Mouse (Mus musculus) stomach, embryonic 15.5 days (tissue): ENCODE results near the gene Trim44. TPM values are rescaled to one million over a fixed set of nuclear protein-coding genes. Genes with fewer than 3 reads are reported as not detected.

Experiments used
- ATAC-seq: fragments of 200-750 bp; cut with Nextera tagmentation; 2 replicates; pipeline ENCODE4 v1.8.0; 2017; ENCODE audit warnings: low read depth, moderate number of reproducible peaks, moderate TSS enrichment; ENCODE audit not compliant: insufficient read depth, low FRiP score
- H3K27ac ChIP-seq: fragments of 300-500 bp; sonication (generic); 2 replicates; pipeline ENCODE4 v1.5.1; 2015; ENCODE audit warnings: mild to moderate bottlenecking, inconsistent platforms
- H3K27me3 ChIP-seq: fragments of 300-500 bp; sonication (generic); replicated peaks from 2 replicates; pipeline ENCODE4 v1.6.1; 2015; ENCODE audit warnings: inconsistent platforms
- H3K36me3 ChIP-seq: fragments of 300-500 bp; sonication (generic); 2 replicates; pipeline ENCODE4 v1.6.1; 2015; ENCODE audit warnings: inconsistent platforms
- H3K4me1 ChIP-seq: fragments of 300-500 bp; sonication (generic); 2 replicates; pipeline ENCODE4 v1.6.1; 2015; ENCODE audit warnings: inconsistent platforms
- H3K4me2 ChIP-seq: fragments of 300-500 bp; sonication (generic); 2 replicates; pipeline ENCODE4 v1.6.1; 2015; ENCODE audit warnings: mild to moderate bottlenecking, inconsistent platforms
- H3K4me3 ChIP-seq: fragments of 300-500 bp; sonication (generic); replicated peaks from 2 replicates; pipeline ENCODE4 v1.5.1; 2015; ENCODE audit warnings: inconsistent platforms
- H3K9ac ChIP-seq: fragments of 300-500 bp; sonication (generic); 2 replicates; pipeline ENCODE4 v1.6.1; 2015; ENCODE audit warnings: inconsistent platforms
- H3K9me3 ChIP-seq: fragments of 300-500 bp; sonication (generic); 2 replicates; pipeline ENCODE4 v1.6.1; 2016; ENCODE audit warnings: inconsistent platforms
- WGBS: fragments of 180-500 bp; shearing (Covaris S2); methylation state at CpG from one replicate; pipeline ENCODE4 v1.1.7; 2015; 5-methylcytosine and 5-hydroxymethylcytosine counted together
- polyA plus RNA-seq: library from polyadenylated mRNA; unstranded; fragments of >200 nt; fragmentation: Nextera tagmentation; extraction: Ambion mirVana; gene quantifications from 2 replicates; pipeline ENCODE4 v1.2.1, GENCODE M21; 2015

The Trim44 gene
- polyA plus RNA-seq, 1 experiment from 2014 or later: 32.0 TPM

DNA sequence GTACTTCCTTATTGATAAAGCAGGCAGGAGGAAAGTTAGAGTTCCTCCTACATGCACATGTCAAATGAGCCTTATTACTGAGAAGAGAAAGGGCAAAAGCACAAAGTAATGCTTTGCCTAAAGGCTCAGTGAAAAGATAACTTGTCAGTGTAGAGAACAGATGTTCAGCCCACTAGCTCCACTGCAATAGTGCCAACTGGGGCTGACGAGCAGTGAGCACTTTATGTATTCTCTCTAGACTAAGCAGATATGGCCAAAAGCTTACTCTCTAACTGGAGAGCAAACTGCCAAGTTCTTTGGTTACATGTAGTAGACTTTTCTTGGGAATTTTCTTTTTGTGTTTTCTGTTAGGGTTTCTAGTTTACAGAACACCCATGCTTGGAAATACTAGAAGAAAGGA, 53.6 kb downstream of the Trim44 start:
- Histone ChIP-seq H3K9me3 (no peaks in the 10 kb centered on the region), H3K27me3 (no peaks in the 10 kb centered on the region), H3K36me3 (peaks cover 7% of the 10 kb centered on the region; the same call in 1 of the 2 replicates), H3K4me3 (no peak overlapping the region), H3K4me1 (no peaks in the 10 kb centered on the region), H3K9ac (no peak overlapping the region), H3K27ac (no peak overlapping the region), H3K4me2 (no peak overlapping the region)
- 81% methylated on average over 1 of the region's 1 CpGs for WGBS
- no peak for ATAC-seq

DNA sequence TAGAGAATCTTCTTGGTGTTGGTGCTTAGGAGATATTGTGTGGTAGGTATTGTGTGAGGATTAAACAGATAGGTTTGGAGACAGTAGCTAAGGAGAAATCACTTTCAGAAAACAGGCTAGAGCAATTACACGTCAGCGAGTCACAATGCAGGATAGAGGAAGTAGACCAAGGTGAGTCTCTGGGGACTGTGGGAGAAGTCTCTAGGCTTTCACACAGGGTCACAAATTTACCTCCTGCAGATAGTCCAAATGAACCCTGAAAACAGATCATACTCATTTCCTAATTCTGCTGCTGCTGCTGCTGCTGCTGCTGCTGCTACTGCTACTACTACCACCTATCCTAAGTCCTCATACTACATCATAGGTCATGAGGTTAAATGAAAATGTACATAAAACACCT, 66.2 kb downstream of the Trim44 start:
- H3K4me3 ChIP-seq: no peak overlapping the region
- H3K36me3 ChIP-seq: no peaks in the 10 kb centered on the region
- H3K9ac ChIP-seq: no peak overlapping the region
- WGBS: 89% methylated on average over 2 of the region's 2 CpGs
- no peak overlapping the region for H3K27ac ChIP-seq
- H3K4me1 ChIP-seq: no peaks in the 10 kb centered on the region
- ATAC-seq: no peak
- no peaks in the 10 kb centered on the region for H3K27me3 ChIP-seq
- H3K9me3 ChIP-seq: no peaks in the 10 kb centered on the region
- no peak overlapping the region for H3K4me2 ChIP-seq

DNA sequence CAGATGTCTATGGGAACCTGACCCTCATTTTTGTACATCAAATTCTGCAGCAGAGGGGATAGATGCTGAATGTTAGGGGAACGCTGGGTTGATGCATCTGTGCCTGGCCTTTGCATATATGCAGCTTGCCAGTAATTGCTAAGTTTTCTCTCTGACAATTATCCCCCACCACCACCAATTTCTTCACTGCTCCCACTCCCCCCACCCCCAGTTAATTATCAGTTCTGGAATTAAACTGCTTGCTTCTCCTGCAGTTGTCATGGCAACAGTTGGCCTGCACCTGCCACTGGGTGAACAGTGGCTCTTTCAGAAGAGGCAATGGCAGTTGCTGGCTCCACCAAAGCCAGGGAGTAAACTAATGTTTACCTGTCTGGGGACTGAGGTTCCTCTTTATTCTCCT, 70.8 kb downstream of the Trim44 start:
- Histone ChIP-seq H3K4me3 (no peak overlapping the region), H3K27me3 (no peaks in the 10 kb centered on the region), H3K9me3 (no peaks in the 10 kb centered on the region), H3K36me3 (no peaks in the 10 kb centered on the region), H3K4me2 (no peak overlapping the region), H3K9ac (no peak overlapping the region), H3K4me1 (no peaks in the 10 kb centered on the region), H3K27ac (no peak overlapping the region)
- 89% methylated on average over 1 of the region's 1 CpGs for WGBS
- no peak for ATAC-seq

DNA sequence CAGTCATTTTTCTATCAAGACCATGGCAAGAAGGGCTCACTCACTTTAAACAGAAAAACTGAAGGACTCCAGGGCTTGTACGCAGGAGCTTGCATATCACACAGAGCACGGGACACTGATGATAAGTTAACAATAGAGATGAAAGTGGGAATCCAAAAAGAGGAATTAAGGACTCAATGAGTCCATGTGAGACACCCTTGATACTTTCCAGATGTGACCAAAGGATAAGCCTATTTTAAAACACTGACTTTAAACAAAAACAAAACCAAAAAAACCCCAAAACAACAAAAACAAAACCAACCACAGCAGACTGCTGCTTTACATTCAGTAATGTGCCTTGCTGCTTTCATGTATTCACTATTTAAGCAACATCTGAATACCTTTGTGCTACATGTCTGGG, 75.7 kb downstream of the Trim44 start:
- no peak for ATAC-seq
- Histone ChIP-seq H3K4me2 (no peak overlapping the region), H3K27me3 (no peaks in the 10 kb centered on the region), H3K9ac (no peak overlapping the region), H3K27ac (no peak overlapping the region), H3K36me3 (no peaks in the 10 kb centered on the region), H3K9me3 (no peaks in the 10 kb centered on the region), H3K4me3 (no peak overlapping the region), H3K4me1 (no peaks in the 10 kb centered on the region)
- 77% methylated on average over 2 of the region's 2 CpGs for WGBS

DNA sequence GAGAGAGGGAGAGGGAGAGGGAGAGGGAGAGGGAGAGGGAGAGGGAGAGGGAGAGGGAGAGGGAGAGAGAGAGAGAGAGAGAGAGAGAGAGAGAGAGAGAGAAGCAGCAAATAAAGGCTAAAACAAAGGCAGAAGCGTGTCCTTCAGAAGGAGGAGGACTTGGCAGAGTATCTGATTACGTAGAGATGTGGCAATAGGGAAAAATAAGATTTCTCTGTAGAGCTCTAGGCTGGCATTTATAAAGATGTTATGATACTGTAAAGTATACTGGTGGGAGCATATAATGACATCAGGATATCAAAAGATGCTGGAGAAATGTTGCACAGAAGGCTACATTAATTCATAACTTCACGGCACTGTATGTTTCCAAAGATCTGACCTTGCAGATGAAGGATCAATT, 76.5 kb downstream of the Trim44 start:
- H3K9me3 ChIP-seq: no peaks in the 10 kb centered on the region
- no peak overlapping the region for H3K9ac ChIP-seq
- H3K36me3 ChIP-seq: no peaks in the 10 kb centered on the region
- H3K27ac ChIP-seq: no peak overlapping the region
- H3K4me1 ChIP-seq: no peaks in the 10 kb centered on the region
- 83% methylated on average over 3 of the region's 3 CpGs for WGBS
- no peak for ATAC-seq
- no peak overlapping the region for H3K4me2 ChIP-seq
- H3K27me3 ChIP-seq: no peaks in the 10 kb centered on the region
- H3K4me3 ChIP-seq: no peak overlapping the region

DNA sequence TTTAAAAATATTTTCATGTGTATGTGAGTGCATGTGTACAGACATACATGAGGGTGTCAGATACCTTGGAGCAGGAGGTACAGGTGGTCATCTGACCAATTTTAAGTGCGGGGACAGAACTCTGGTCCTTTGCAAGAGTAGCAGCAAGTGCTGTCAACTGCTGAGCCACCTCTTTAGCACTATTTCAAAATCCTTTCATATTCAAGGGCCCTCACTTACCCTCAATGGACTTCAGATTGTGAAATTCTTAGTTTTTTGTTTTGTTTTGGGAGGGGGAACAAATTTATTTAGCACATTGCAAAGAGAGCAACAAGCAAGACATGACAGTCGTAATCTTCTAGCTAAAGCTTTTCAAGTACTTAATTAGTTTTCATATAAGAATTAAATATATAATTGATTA, 81.7 kb downstream of the Trim44 start:
- H3K9me3 ChIP-seq: no peaks in the 10 kb centered on the region
- H3K9ac ChIP-seq: no peak overlapping the region
- ATAC-seq: no peak
- H3K4me3 ChIP-seq: no peak overlapping the region
- H3K27me3 ChIP-seq: no peaks in the 10 kb centered on the region
- no peaks in the 10 kb centered on the region for H3K36me3 ChIP-seq
- H3K4me2 ChIP-seq: no peak overlapping the region
- H3K4me1 ChIP-seq: no peaks in the 10 kb centered on the region
- 84% methylated on average over 2 of the region's 2 CpGs for WGBS
- no peak overlapping the region for H3K27ac ChIP-seq

DNA sequence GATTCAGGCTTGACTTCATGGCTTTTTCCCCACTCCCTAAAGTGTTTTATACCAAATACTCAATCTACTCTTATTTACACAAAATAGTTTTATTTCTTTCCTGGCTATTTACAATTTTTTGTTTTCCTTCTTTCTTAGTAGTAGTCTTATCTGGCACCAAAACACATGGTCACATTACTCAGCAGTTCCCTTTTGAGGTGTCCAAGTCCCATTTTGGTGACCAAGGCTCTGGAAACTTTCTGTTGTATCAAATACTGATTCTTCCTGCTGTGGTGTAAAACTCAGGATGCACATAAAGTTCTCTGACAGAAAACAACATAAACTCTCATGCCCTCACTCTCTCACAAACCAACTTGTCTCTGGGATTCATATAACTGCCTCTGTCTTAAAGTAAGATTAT, 83.3 kb downstream of the Trim44 start:
- ATAC-seq: no peak
- Histone ChIP-seq H3K27ac (no peak overlapping the region), H3K4me3 (no peak overlapping the region)

DNA sequence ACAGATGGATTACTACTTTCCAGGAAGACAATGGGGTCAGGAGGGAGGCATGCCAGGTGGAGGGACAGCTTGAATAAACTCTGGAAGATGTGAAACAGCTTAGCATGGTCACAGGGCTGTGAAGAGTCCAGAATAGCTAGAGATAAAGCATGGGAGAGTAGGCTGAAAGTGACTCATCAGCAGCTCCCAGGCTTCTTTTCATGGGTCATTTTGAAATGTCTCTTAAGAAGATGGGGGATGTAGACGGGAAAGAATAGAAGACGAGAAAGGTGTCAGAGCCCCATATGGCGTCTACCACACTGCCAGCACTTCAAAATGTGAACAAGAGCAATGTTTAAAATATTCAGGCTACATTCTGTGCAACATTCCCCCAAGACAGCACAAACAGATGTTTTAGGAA, 91.1 kb downstream of the Trim44 start:
- Histone ChIP-seq H3K4me3 (no peak overlapping the region), H3K9me3 (no peaks in the 10 kb centered on the region), H3K36me3 (no peaks in the 10 kb centered on the region), H3K27me3 (no peaks in the 10 kb centered on the region), H3K4me2 (no peak overlapping the region), H3K9ac (no peak overlapping the region), H3K27ac (no peak overlapping the region), H3K4me1 (no peaks in the 10 kb centered on the region)
- no peak for ATAC-seq
- 72% methylated on average over 3 of the region's 3 CpGs for WGBS

More for the DNA sequence above, 83.3 kb downstream of the Trim44 start:
- H3K4me1 ChIP-seq: no peaks in the 10 kb centered on the region
- no peaks in the 10 kb centered on the region for H3K36me3 ChIP-seq
- no peaks in the 10 kb centered on the region for H3K9me3 ChIP-seq
- H3K27me3 ChIP-seq: no peaks in the 10 kb centered on the region
- H3K9ac ChIP-seq: no peak overlapping the region
- no peak overlapping the region for H3K4me2 ChIP-seq

DNA sequence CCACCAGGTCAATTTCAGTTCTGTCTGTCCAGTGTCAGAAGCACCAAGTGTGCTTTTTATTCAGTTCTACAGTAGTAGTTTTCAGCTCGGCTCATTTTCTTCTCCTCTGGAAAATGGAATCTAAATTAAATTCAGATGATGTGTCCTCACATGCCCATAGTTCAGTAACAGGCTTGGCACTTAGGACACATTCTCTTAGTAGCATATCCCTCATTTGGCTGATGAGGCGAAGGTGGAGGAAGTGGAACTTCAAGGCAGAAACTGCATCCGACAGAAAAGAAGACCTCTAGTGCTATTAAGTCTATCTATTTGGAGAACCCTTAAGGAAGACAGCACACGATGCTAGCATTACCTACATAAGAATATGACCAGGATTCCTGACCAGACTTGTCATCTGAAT, 92.5 kb downstream of the Trim44 start:
- Histone ChIP-seq H3K27me3 (no peaks in the 10 kb centered on the region), H3K4me2 (no peak overlapping the region), H3K36me3 (no peaks in the 10 kb centered on the region), H3K4me3 (no peak overlapping the region), H3K9me3 (no peaks in the 10 kb centered on the region), H3K4me1 (no peaks in the 10 kb centered on the region), H3K27ac (no peak overlapping the region), H3K9ac (no peak overlapping the region)
- 87% methylated on average over 4 of the region's 4 CpGs for WGBS
- ATAC-seq: no peak

DNA sequence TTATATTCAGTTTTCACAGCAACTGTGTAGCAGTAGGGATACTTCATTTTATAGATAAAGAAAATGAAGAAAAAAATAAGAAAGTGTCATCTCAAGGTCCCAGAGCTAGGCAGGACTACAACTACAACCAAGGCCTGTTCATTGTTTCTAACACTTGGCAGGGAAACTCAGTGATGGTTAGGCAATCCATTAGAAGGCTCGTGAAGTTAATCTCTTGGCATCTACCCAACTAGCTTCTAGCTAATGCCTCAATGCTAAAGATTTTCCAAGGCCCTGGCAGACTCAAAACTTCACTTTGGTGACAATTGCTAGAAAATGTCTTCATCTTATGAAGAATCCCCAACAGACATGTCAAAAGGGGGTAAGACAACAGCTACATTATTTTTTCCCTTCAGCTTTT, 93.0 kb downstream of the Trim44 start:
- Histone ChIP-seq H3K4me1 (no peaks in the 10 kb centered on the region), H3K27me3 (no peaks in the 10 kb centered on the region), H3K9me3 (no peaks in the 10 kb centered on the region), H3K4me2 (no peak overlapping the region), H3K4me3 (no peak overlapping the region), H3K27ac (no peak overlapping the region), H3K9ac (no peak overlapping the region), H3K36me3 (no peaks in the 10 kb centered on the region)
- 17% methylated on average over 1 of the region's 1 CpGs for WGBS
- no peak for ATAC-seq

DNA sequence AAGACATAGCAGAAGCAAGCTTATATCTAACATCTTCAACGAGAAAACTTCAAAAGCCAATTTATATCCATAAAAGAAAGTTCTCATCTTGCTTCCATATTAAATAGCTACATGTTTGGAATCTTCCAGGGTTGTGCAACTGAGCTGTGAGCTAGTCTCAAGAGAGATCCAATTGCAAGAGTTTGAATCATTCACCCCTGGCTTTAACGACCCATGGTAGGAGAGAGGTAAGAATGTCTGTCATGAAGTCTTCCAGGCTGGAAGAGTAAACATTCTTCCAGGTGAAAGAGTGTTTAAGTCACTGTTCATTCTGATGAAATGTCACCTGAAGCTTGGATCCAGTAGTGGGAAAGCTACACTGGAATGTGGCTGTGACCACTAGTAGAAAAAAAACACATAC, 93.6 kb downstream of the Trim44 start:
- no peaks in the 10 kb centered on the region for H3K36me3 ChIP-seq
- no peaks in the 10 kb centered on the region for H3K4me1 ChIP-seq
- H3K27ac ChIP-seq: no peak overlapping the region
- H3K4me2 ChIP-seq: no peak overlapping the region
- no peaks in the 10 kb centered on the region for H3K9me3 ChIP-seq
- no peaks in the 10 kb centered on the region for H3K27me3 ChIP-seq
- 75% methylated on average over 2 of the region's 2 CpGs for WGBS
- no peak for ATAC-seq
- no peak overlapping the region for H3K9ac ChIP-seq
- no peak overlapping the region for H3K4me3 ChIP-seq

DNA sequence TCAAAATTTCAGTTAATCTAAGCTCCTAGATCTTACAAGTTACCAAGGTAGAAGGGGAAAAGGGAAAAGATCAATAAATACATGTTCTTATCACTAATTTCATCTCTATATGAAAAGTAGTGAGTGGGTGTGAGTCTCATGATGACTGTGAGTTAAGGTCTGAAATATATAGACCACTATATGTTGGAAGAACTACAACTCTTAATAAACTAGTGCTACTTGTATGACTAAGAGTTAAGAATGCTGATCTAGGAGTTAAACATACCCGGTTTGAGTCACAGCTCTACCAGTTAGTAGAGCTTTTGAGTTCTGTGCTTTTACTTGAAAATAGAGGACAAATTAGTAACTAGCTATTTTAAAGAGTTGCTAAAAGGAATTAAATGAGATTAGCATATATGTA, 94.7 kb downstream of the Trim44 start:
- H3K27me3 ChIP-seq: no peaks in the 10 kb centered on the region
- H3K4me2 ChIP-seq: no peak overlapping the region
- H3K9ac ChIP-seq: no peak overlapping the region
- no peak overlapping the region for H3K27ac ChIP-seq
- ATAC-seq: no peak
- H3K36me3 ChIP-seq: no peaks in the 10 kb centered on the region
- no peaks in the 10 kb centered on the region for H3K4me1 ChIP-seq
- H3K4me3 ChIP-seq: no peak overlapping the region
- H3K9me3 ChIP-seq: no peaks in the 10 kb centered on the region
- 93% methylated on average over 1 of the region's 1 CpGs for WGBS

DNA sequence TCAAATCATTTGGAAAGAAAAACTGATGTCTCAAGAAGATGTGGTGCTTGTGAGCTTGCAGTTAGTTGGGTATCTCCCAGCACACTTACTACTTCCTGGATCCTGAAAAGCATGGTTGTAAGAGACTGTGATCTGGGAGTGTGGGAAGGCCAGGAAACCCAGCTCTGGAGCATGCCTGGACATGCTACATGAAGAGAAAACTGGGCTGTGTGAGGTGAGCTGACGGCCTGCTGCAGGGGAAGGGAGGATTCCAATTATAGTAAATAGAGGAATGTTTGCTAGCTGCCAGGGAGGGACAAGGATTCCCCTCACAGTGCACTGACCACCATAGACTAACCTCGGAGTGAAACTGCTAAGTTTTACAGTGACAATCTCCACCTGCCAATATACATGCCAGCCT, 104.4 kb downstream of the Trim44 start:
- no peaks in the 10 kb centered on the region for H3K4me1 ChIP-seq
- 33% methylated on average over 2 of the region's 2 CpGs for WGBS
- no peak overlapping the region for H3K9ac ChIP-seq
- no peaks in the 10 kb centered on the region for H3K36me3 ChIP-seq
- H3K27ac ChIP-seq: no peak overlapping the region
- H3K4me2 ChIP-seq: no peak overlapping the region
- ATAC-seq: no peak
- no peak overlapping the region for H3K4me3 ChIP-seq
- no peaks in the 10 kb centered on the region for H3K9me3 ChIP-seq
- H3K27me3 ChIP-seq: no peaks in the 10 kb centered on the region
